Mouse (Mus musculus): Measurements from ENCODE around the gene Ypel5. TPM values are rescaled to one million over a fixed set of nuclear protein-coding genes. Genes with fewer than 3 reads are reported as not detected.

The Ypel5 gene
- polyA plus RNA-seq, 1 experiment = 23.9 TPM

GRCm38 (mm10) chr17:72897076-72897475, 60.8 kb downstream of the Ypel5 start:
- no peak overlapping the region for H3K4me2 ChIP-seq (ENCODE audit: low read depth)
- H3K79me2 ChIP-seq (ENCODE audit: control insufficient read depth, insufficient read depth) = no peaks in the 10 kb centered on the region
- H3K4me3 ChIP-seq = no peak overlapping the region
- no peak overlapping the region for H3ac ChIP-seq (ENCODE audit: control insufficient read depth, insufficient read length)
- TF ChIP-seq POLR2AphosphoS2 (IDR thresholded peaks at IDR 0.05; ENCODE audit: insufficient read length, low read depth) (no peak), SRF (IDR thresholded peaks at IDR 0.05; ENCODE audit: control insufficient read depth, insufficient read length, low read depth) (no peak), CEBPB (IDR thresholded peaks at IDR 0.05; ENCODE audit: insufficient read depth, poor library complexity, severe bottlenecking) (no peak), MYOG (IDR thresholded peaks at IDR 0.05; ENCODE audit: control insufficient read depth in 1 of 3, insufficient read depth in 1 of 3, insufficient read length in 2 of 3, low read depth in 2 of 3) (no peak), TCF3 (IDR thresholded peaks at IDR 0.05; ENCODE audit: insufficient read length, low read depth) (no peak), REST (IDR thresholded peaks at IDR 0.05; ENCODE audit: insufficient read depth, insufficient read length) (no peak), TCF12 (IDR thresholded peaks at IDR 0.05; ENCODE audit: insufficient read depth, poor library complexity, severe bottlenecking) (no peak), MYOD1 (IDR thresholded peaks at IDR 0.05; ENCODE audit: control insufficient read depth in 1 of 3, insufficient read length in 2 of 3, low read depth in 2 of 3) (no peak), MAX (IDR thresholded peaks at IDR 0.05; ENCODE audit: low read depth) (no peak), POLR2A (IDR thresholded peaks at IDR 0.05; ENCODE audit: insufficient read length, low read depth) (no peak), USF1 (IDR thresholded peaks at IDR 0.05; ENCODE audit: low read depth) (no peak), E2F4 (IDR thresholded peaks at IDR 0.05; ENCODE audit: insufficient read depth) (no peak)
- H3K27me3 ChIP-seq (ENCODE audit: control insufficient read depth, insufficient read depth, insufficient read length) = no peaks in the 10 kb centered on the region
- no peaks in the 10 kb centered on the region for H3K36me3 ChIP-seq (ENCODE audit: control insufficient read depth, insufficient read depth)

GRCm38 (mm10) chr17:72897961-72898360, 61.7 kb downstream of the Ypel5 start:
- Histone ChIP-seq H3K79me2 (ENCODE audit: control insufficient read depth, insufficient read depth) (no peaks in the 10 kb centered on the region), H3K27me3 (ENCODE audit: control insufficient read depth, insufficient read depth, insufficient read length) (no peaks in the 10 kb centered on the region), H3ac (ENCODE audit: control insufficient read depth, insufficient read length) (no peak overlapping the region), H3K4me2 (ENCODE audit: low read depth) (no peak overlapping the region), H3K36me3 (ENCODE audit: control insufficient read depth, insufficient read depth) (no peaks in the 10 kb centered on the region), H3K4me3 (no peak overlapping the region)
- TF ChIP-seq E2F4 (IDR thresholded peaks at IDR 0.05; ENCODE audit: insufficient read depth) = no peak
- no peak for TF ChIP-seq USF1 (IDR thresholded peaks at IDR 0.05; ENCODE audit: low read depth)
- TF ChIP-seq REST (IDR thresholded peaks at IDR 0.05; ENCODE audit: insufficient read depth, insufficient read length) = no peak
- no peak for TF ChIP-seq TCF12 (IDR thresholded peaks at IDR 0.05; ENCODE audit: insufficient read depth, poor library complexity, severe bottlenecking)
- TF ChIP-seq SRF (IDR thresholded peaks at IDR 0.05; ENCODE audit: control insufficient read depth, insufficient read length, low read depth) = no peak
- TF ChIP-seq MAX (IDR thresholded peaks at IDR 0.05; ENCODE audit: low read depth) = no peak
- TF ChIP-seq TCF3 (IDR thresholded peaks at IDR 0.05; ENCODE audit: insufficient read length, low read depth) = no peak
- no peak for TF ChIP-seq POLR2A (IDR thresholded peaks at IDR 0.05; ENCODE audit: insufficient read length, low read depth)
- no peak for TF ChIP-seq POLR2AphosphoS2 (IDR thresholded peaks at IDR 0.05; ENCODE audit: insufficient read length, low read depth)

GRCm38 (mm10) chr17:72898775-72899174, 62.5 kb downstream of the Ypel5 start:
- H3K27me3 ChIP-seq (ENCODE audit: control insufficient read depth, insufficient read depth, insufficient read length) = no peaks in the 10 kb centered on the region
- no peaks in the 10 kb centered on the region for H3K36me3 ChIP-seq (ENCODE audit: control insufficient read depth, insufficient read depth)
- no peak overlapping the region for H3ac ChIP-seq (ENCODE audit: control insufficient read depth, insufficient read length)
- TF ChIP-seq MAX (IDR thresholded peaks at IDR 0.05; ENCODE audit: low read depth) (no peak), E2F4 (IDR thresholded peaks at IDR 0.05; ENCODE audit: insufficient read depth) (no peak), CEBPB (IDR thresholded peaks at IDR 0.05; ENCODE audit: insufficient read depth, poor library complexity, severe bottlenecking) (no peak), POLR2AphosphoS2 (IDR thresholded peaks at IDR 0.05; ENCODE audit: insufficient read length, low read depth) (no peak), MYOD1 (IDR thresholded peaks at IDR 0.05; ENCODE audit: control insufficient read depth in 1 of 3, insufficient read length in 2 of 3, low read depth in 2 of 3) (no peak), TCF12 (IDR thresholded peaks at IDR 0.05; ENCODE audit: insufficient read depth, poor library complexity, severe bottlenecking) (no peak), REST (IDR thresholded peaks at IDR 0.05; ENCODE audit: insufficient read depth, insufficient read length) (no peak), SRF (IDR thresholded peaks at IDR 0.05; ENCODE audit: control insufficient read depth, insufficient read length, low read depth) (no peak), MYOG (IDR thresholded peaks at IDR 0.05; ENCODE audit: control insufficient read depth in 1 of 3, insufficient read depth in 1 of 3, insufficient read length in 2 of 3, low read depth in 2 of 3) (no peak), POLR2A (IDR thresholded peaks at IDR 0.05; ENCODE audit: insufficient read length, low read depth) (no peak), TCF3 (IDR thresholded peaks at IDR 0.05; ENCODE audit: insufficient read length, low read depth) (no peak), USF1 (IDR thresholded peaks at IDR 0.05; ENCODE audit: low read depth) (no peak)
- H3K79me2 ChIP-seq (ENCODE audit: control insufficient read depth, insufficient read depth) = no peaks in the 10 kb centered on the region
- no peak overlapping the region for H3K4me3 ChIP-seq
- peak overlapping the region; percentile 7 for H3K4me2 ChIP-seq (ENCODE audit: low read depth)

Other genes with a start within 250 kb of the Ypel5 start
- not detected for gene Alk, start 231.8 kb upstream of the Ypel5 start, polyA plus RNA-seq (2012; fragmentation: generic; extraction: Trizol)
- 29.8 TPM for gene Lbh, start 81.9 kb downstream of the Ypel5 start, polyA plus RNA-seq (2012; fragmentation: generic; extraction: Trizol)